Mouse (Mus musculus) olfactory bulb, adult 2 months (tissue): ENCODE results near the gene Fam208b.

ENCODE experiments used
- CTCF ChIP-seq: fragments of 200-500 bp; IDR thresholded peaks from 2 replicates; pipeline ENCODE4 v1.5.1; 2012; ENCODE audit warnings: low read depth, mild to moderate bottlenecking, low read length, moderate library complexity; ENCODE audit not compliant: insufficient read depth
- POLR2A ChIP-seq: fragments of 200-500 bp; IDR thresholded peaks from 2 replicates; pipeline ENCODE4 v1.6.1; 2012; ENCODE audit warnings: mild to moderate bottlenecking, low read depth, low read length, moderate library complexity; ENCODE audit not compliant: insufficient read depth

DNA sequence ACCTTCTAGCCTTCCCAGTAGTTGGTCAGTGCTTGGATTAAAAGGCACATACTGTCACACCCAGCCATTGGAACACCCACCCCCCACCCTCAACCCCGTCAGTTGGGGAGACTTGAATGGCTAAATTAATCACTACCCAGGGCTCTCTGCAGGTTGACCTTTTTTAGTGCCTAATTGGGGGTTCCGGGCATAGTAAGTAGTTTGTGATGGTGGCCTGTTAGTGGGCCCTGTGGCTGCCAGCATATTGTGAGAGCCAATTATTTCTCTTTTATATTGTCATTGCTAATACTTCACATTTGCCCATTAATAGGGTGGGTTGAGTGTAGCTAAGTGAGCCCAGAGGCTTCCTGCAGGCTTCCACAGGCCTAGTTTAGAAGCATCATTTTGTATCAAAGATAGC lies 70.7 kb downstream of the Fam208b start:
- no peak for TF ChIP-seq CTCF
- no peak for TF ChIP-seq POLR2A
